Mouse (Mus musculus) olfactory bulb, adult 2 months (tissue): ENCODE results near the gene Matn4. TPM values are rescaled to one million over a fixed set of nuclear protein-coding genes. Genes with fewer than 3 reads are reported as not detected.

ENCODE experiments used
- H3K27ac ChIP-seq: fragments of 200-500 bp; 2 replicates; pipeline ENCODE4 v1.5.1; 2012; ENCODE audit warnings: low read depth, low read length; ENCODE audit not compliant: insufficient read depth
- H3K4me1 ChIP-seq: fragments of 200-500 bp; 2 replicates; pipeline ENCODE4 v1.6.1; 2012; ENCODE audit warnings: low read length; ENCODE audit not compliant: control insufficient read depth, insufficient read depth
- H3K4me3 ChIP-seq: fragments of 200-500 bp; 2 replicates; pipeline ENCODE4 v1.5.1; 2012; ENCODE audit warnings: mild to moderate bottlenecking, low read depth, low read length, moderate library complexity; ENCODE audit not compliant: insufficient read depth
- CTCF ChIP-seq: fragments of 200-500 bp; IDR thresholded peaks from 2 replicates; pipeline ENCODE4 v1.5.1; 2012; ENCODE audit warnings: low read depth, mild to moderate bottlenecking, low read length, moderate library complexity; ENCODE audit not compliant: insufficient read depth
- POLR2A ChIP-seq: fragments of 200-500 bp; IDR thresholded peaks from 2 replicates; pipeline ENCODE4 v1.6.1; 2012; ENCODE audit warnings: mild to moderate bottlenecking, low read depth, low read length, moderate library complexity; ENCODE audit not compliant: insufficient read depth
- WGBS: fragments of 180-500 bp; shearing (Covaris S2); methylation state at CpG from one replicate; pipeline ENCODE4 v1.1.7; 2018; 5-methylcytosine and 5-hydroxymethylcytosine counted together
- polyA plus RNA-seq: library from polyadenylated mRNA; stranded (reverse); fragments of >200 nt; gene quantifications from 2 replicates; pipeline ENCODE4 v1.2.4, GENCODE M21; 2012; ENCODE audit warnings: low replicate concordance; ENCODE audit not compliant: missing spikeins, insufficient read depth, insufficient read length

Matn4 gene
- polyA plus RNA-seq, 1 experiment: not detected

DNA sequence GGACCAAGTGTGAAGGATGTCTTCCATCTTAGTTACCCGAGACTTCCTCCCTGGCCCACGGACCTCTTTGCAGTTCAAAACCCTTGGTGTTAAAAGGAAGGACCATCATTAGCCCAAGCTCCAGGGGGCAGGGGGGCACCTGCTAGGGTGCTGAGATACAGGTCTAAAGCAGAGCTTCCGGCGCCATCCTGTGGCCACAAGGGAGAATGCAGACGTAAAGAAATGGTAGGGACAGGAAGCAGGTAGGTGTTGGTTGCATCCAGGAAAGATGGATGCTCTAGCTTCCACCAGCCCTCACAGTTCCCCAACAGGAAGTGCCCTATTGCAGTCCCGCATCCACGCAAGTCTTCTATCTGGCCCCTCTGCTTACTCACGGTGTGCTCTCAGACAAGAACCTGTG, 18.0 kb downstream of the Matn4 start:
- Histone ChIP-seq H3K27ac (no peak overlapping the region), H3K4me1 (peaks cover 15% of the 10 kb centered on the region), H3K4me3 (no peak overlapping the region)
- peak; percentile 56; the same call in 1 of the 2 replicates for TF ChIP-seq CTCF
- TF ChIP-seq POLR2A: no peak
- WGBS: 38% methylated on average over 8 of the region's 8 CpGs

DNA sequence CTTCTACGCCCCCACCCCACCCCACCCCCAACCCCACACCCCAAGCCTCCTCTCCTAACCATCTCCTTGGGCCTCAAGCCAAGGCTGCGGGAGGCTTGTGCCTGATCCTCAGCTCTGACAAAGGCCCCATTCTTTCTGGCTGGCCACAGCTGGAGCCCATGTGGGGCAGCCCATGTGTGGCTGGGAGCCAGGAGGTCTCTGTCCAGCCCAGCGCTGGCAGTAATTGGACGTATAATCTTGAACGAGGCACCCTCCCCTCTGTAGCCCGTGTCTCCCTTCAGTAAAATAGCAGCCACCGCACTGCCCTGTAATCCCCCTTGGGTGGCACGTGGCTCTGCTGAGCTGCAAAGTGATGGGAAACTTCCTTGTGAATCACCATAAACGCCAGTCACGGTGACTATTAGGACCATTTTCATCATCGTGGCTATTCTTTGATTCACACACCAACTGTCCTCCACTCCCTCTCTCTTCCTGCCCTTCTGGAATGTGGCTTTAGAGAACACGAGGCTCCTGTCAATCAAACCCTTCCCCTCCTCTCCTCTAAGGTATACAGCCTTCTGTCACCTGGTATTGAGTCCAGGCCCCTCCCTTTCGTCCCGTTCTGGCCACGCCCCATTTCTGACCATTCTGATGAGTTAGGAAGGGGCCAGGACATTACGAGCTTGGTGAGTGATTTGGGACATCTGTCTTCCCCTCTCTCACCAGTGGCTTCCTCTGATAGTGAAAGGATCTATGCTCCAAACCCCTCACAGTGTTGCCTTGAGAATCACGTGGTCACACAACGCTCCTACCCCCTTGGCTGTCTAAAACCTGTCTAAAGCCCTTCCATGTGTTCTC, 18.8 kb downstream of the Matn4 start:
- no peak for TF ChIP-seq POLR2A
- TF ChIP-seq CTCF: no peak

DNA sequence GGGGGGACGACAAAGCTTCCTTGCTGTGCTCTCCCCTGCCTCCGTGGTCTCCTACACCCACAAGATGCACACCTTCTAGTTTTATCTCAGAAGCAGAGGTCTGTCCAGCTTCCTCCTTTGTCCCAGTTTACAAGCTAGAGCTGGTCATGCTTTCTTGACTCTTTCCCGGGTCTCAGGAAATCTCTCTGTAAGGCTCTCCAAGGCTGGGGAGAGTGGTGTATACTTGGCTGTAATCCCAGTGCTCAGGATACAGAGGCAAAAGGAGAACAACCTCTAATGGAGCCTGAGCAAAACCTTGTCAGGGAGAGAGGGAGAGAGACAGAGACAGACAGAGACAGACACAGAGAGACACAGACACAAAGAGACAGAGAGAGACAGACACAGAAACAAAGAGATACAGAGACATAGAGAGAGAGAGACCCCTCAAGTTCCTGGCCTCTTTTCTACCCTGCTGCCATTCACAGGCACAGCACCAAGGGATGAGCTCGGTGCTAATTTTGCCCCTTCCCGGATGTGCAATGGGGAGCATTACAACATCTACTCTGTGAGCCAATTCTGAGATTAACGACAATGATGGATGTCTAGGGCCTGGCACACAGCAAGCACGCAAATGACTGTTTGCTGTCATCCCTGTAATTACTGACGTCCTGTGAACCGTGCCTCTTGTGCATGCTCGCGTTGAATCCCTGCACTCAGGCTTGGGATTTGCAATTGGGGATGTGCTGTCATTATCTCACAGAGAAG, 21.1 kb downstream of the Matn4 start:
- TF ChIP-seq POLR2A: no peak
- no peak for TF ChIP-seq CTCF
- 51% methylated on average over 11 of the region's 11 CpGs for WGBS
- Histone ChIP-seq H3K4me3 (no peak overlapping the region), H3K27ac (no peak overlapping the region), H3K4me1 (peaks cover 9% of the 10 kb centered on the region)

More for the DNA sequence above, 18.8 kb downstream of the Matn4 start:
- Histone ChIP-seq H3K4me1 (peaks cover 15% of the 10 kb centered on the region), H3K27ac (no peak overlapping the region), H3K4me3 (no peak overlapping the region)
- WGBS: 11% methylated on average over 18 of the region's 18 CpGs

DNA sequence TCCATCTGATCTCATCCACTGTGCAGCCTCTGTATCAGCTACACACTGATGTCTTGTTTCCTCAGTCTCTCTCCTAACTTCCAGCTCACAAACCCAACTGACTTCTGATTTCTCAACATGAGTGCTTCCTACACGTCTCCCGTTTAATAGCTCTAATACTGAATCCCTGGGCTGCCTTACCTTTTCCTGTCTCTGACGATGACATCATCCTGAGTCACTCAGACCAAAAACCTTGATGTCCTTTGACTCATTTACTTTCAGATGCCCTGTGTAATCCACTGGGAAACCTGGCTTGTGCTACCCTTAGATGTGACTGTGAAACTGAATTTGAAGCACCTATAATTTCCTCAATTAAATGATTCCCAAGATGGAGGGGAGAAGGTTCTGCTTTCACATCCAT, 22.0 kb downstream of the Matn4 start:
- WGBS: 93% methylated on average over 3 of the region's 3 CpGs
- Histone ChIP-seq H3K4me3 (no peak overlapping the region), H3K27ac (no peak overlapping the region), H3K4me1 (peaks cover 8% of the 10 kb centered on the region)
- TF ChIP-seq CTCF: no peak
- TF ChIP-seq POLR2A: no peak

DNA sequence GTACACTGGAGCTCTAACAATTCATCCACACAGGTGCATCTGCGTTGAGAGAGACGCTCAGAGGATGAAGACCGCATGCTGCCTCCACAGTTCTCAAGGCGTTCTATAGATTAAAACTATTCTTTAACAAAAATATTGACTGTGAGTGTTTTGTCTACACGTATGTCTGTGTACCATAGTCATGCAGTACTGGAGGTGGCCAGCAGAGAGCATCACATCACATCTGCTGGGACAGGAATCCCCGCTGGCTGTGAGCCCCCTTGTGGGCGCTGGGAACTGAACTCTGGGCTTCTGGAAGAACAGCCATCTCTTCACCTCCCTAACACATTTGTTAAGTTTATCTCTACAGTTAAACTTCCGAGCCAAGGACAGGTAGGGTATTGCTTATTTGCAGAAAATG, 23.2 kb downstream of the Matn4 start:
- TF ChIP-seq POLR2A: no peak
- no peak for TF ChIP-seq CTCF
- no peak overlapping the region for H3K4me3 ChIP-seq
- H3K27ac ChIP-seq: no peak overlapping the region
- H3K4me1 ChIP-seq: peaks cover 8% of the 10 kb centered on the region
- 82% methylated on average over 8 of the region's 8 CpGs for WGBS

DNA sequence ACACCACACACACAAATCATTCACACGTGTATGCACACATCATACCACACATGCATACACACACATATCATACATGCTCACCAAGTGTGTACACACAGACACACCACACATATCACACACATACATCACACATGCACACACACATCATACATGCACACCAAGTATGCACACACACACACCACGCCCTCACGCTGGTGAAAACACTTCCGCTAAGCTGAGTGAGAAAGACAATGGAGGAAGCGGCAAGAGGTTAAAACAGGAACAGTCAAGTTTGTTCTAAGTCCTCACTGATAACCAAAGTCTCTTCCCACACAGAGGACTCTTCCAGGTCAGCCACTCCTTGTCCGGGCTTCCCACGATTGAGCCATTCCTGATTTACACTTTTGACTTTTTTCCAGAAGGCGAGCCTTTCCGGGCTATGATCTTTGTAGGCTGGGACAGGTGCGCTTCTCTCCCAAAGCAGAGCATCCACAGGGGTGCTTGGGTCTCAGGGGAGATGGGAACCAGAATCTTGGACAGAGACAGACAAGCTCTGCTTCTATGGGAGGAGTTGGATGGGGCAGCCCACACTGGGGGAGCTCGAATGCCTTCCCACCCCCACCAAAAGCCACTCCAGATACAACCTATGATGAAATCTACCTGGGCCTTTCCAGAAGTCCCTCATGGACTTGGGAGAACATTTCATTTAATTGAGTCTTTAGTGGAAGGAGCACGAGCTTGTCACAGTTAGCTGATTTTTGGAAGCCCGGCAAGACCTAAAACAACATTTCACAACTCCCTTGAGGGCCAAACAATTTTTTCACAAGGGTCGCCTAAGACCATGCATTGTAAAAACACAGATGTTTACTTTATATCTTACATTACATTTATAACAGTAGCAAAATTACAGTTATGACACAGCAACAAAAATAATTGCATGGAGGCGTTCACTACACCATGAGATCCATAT, 27.2 kb downstream of the Matn4 start:
- WGBS: 92% methylated on average over 15 of the region's 15 CpGs
- no peak overlapping the region for H3K27ac ChIP-seq
- no peak overlapping the region for H3K4me3 ChIP-seq
- no peak for TF ChIP-seq CTCF
- no peak for TF ChIP-seq POLR2A
- H3K4me1 ChIP-seq: no peaks in the 10 kb centered on the region

DNA sequence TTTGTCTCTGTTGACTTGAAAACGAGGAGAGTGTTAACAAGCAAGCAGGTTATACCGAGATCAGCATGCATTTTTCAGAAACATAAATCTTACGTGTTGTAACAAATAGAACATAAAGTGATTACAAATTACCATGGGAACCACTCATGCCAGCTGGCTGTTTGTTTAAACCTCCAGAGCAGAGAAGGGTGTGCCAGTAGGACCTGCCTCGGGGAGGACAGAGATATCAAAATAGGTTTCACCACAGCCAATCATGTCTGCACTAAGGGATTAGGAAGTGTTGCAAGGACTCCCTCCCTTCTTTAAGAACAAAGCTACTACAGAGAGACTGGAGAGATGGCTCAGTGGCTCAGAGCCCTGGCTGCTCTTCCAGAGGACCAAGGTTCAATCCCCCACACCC, 31.8 kb downstream of the Matn4 start:
- Histone ChIP-seq H3K27ac (no peak overlapping the region), H3K4me3 (no peak overlapping the region), H3K4me1 (no peaks in the 10 kb centered on the region)
- 41% methylated on average over 4 of the region's 4 CpGs for WGBS
- TF ChIP-seq CTCF (no peak), POLR2A (no peak)

DNA sequence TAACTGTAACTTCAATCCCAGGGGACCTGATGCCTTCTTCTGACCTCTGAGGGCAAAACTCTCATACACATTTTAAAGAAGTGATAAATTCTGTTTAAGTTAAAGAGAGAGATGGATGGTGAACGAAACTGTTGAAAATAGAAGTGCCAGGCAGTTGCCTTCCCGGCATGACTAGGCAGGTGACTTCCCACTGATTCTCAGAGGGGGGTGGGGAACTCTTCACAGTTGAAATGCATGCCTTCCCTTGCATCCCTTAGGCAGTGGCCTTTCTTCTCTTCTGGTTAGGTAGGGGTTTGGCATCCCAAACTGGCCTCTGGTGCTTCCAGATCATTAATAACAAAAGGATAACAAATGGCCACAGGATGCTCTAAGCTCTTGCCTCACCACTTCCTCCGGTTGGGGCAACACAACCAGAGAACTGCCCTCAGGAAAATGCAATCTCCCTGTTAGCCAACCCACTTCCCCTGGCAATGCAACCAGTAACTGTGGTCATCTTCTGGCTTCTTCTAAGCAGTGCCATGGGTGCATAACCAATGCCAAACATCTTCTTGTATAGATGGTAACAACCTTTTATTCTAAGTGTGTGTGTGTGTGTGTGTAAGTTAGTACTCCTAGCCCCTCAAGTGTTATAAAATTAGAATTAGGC, 32.4 kb downstream of the Matn4 start:
- H3K27ac ChIP-seq: no peak overlapping the region
- TF ChIP-seq POLR2A: no peak
- TF ChIP-seq CTCF: no peak
- no peak overlapping the region for H3K4me3 ChIP-seq
- H3K4me1 ChIP-seq: no peaks in the 10 kb centered on the region
- 50% methylated on average over 3 of the region's 3 CpGs for WGBS
